Mouse (Mus musculus): ENCODE results near the gene Dnase1. TPM values are rescaled to one million over a fixed set of nuclear protein-coding genes. Genes with fewer than 3 reads are reported as not detected.

Gene Dnase1
- polyA plus RNA-seq, 1 experiment from 2014 or later: 6.5 TPM

GRCm38 (mm10) chr16:4030501-4030900 is 6.2 kb upstream of the Dnase1 start:
- ATAC-seq (replicated peaks; ENCODE audit: low FRiP score): no peak
- no peaks in the 10 kb centered on the region for H3K27me3 ChIP-seq
- H3K27ac ChIP-seq: peak overlapping the region; percentile 96
- H3K4me1 ChIP-seq: peaks cover 15% of the 10 kb centered on the region
- 90% methylated on average over 10 of the region's 10 CpGs for WGBS
- no peak overlapping the region for H3K9ac ChIP-seq
- no peaks in the 10 kb centered on the region; the same call in 1 of the 2 replicates for H3K9me3 ChIP-seq (replicated peaks)
- no peaks in the 10 kb centered on the region for H3K36me3 ChIP-seq
- H3K4me3 ChIP-seq (replicated peaks): no peak overlapping the region
- no peak overlapping the region for H3K4me2 ChIP-seq

GRCm38 (mm10) chr16:4031441-4032274 is 5.1 kb upstream of the Dnase1 start:
- Histone ChIP-seq H3K27me3 (no peaks in the 10 kb centered on the region), H3K27ac (peak overlapping the region; percentile 96), H3K9me3 (replicated peaks) (no peaks in the 10 kb centered on the region; the same call in 1 of the 2 replicates), H3K4me1 (peaks cover 15% of the 10 kb centered on the region), H3K4me2 (no peak overlapping the region), H3K4me3 (replicated peaks) (no peak overlapping the region), H3K9ac (no peak overlapping the region), H3K36me3 (peaks cover 4% of the 10 kb centered on the region)
- ATAC-seq (replicated peaks; ENCODE audit: low FRiP score): peak; percentile 70
- WGBS: 24% methylated on average over 4 of the region's 6 CpGs

- Histone ChIP-seq H3K4me3 (replicated peaks) (no peak overlapping the region), H3K4me1 (peaks cover 15% of the 10 kb centered on the region), H3K27ac (peak overlapping the region; percentile 48), H3K9me3 (replicated peaks) (no peaks in the 10 kb centered on the region; the same call in 1 of the 2 replicates), H3K4me2 (no peak overlapping the region), H3K36me3 (peaks cover 9% of the 10 kb centered on the region), H3K27me3 (no peaks in the 10 kb centered on the region), H3K9ac (no peak overlapping the region)
- WGBS: 73% methylated on average over 6 of the region's 6 CpGs
- no peak for ATAC-seq (replicated peaks; ENCODE audit: low FRiP score)
Observed at GRCm38 (mm10) chr16:4032341-4032748, 4.4 kb upstream of the Dnase1 start.

GRCm38 (mm10) chr16:4033971-4034370 is 2.8 kb upstream of the Dnase1 start:
- no peak overlapping the region for H3K4me3 ChIP-seq (replicated peaks)
- H3K36me3 ChIP-seq: peaks cover 26% of the 10 kb centered on the region
- no peaks in the 10 kb centered on the region for H3K27me3 ChIP-seq
- no peak overlapping the region for H3K4me2 ChIP-seq
- WGBS: 68% methylated on average over 5 of the region's 5 CpGs
- H3K27ac ChIP-seq: peak overlapping the region; percentile 28
- peaks cover 14% of the 10 kb centered on the region for H3K4me1 ChIP-seq
- no peak for ATAC-seq (replicated peaks; ENCODE audit: low FRiP score)
- no peak overlapping the region for H3K9ac ChIP-seq
- H3K9me3 ChIP-seq (replicated peaks): no peaks in the 10 kb centered on the region; the same call in 1 of the 2 replicates

- H3K27me3 ChIP-seq: no peaks in the 10 kb centered on the region
- no peaks in the 10 kb centered on the region; the same call in 1 of the 2 replicates for H3K9me3 ChIP-seq (replicated peaks)
- H3K9ac ChIP-seq: no peak overlapping the region
- 74% methylated on average over 3 of the region's 3 CpGs for WGBS
- no peak for ATAC-seq (replicated peaks; ENCODE audit: low FRiP score)
- no peak overlapping the region for H3K4me2 ChIP-seq
- no peak overlapping the region for H3K4me3 ChIP-seq (replicated peaks)
- H3K27ac ChIP-seq: peak overlapping the region; percentile 28; the same call in 1 of the 2 replicates
- peaks cover 12% of the 10 kb centered on the region for H3K4me1 ChIP-seq
- peaks cover 31% of the 10 kb centered on the region for H3K36me3 ChIP-seq
Observed at GRCm38 (mm10) chr16:4034476-4034875, 2.3 kb upstream of the Dnase1 start.

- H3K4me2 ChIP-seq: no peak overlapping the region
- no peak overlapping the region for H3K27ac ChIP-seq
- H3K9me3 ChIP-seq (replicated peaks): no peaks in the 10 kb centered on the region; the same call in 1 of the 2 replicates
- H3K4me3 ChIP-seq (replicated peaks): no peak overlapping the region
- no peak overlapping the region for H3K9ac ChIP-seq
- peaks cover under 1% of the 10 kb centered on the region; the same call in 1 of the 2 replicates for H3K4me1 ChIP-seq
- no peaks in the 10 kb centered on the region for H3K27me3 ChIP-seq
- no peak for ATAC-seq (replicated peaks; ENCODE audit: low FRiP score)
- 72% methylated on average over 2 of the region's 2 CpGs for WGBS
- peaks cover 42% of the 10 kb centered on the region for H3K36me3 ChIP-seq
Observed at GRCm38 (mm10) chr16:4035575-4035974, 1.2 kb upstream of the Dnase1 start.

GRCm38 (mm10) chr16:4037690-4038089 is 948 bp downstream of the Dnase1 start:
- H3K36me3 ChIP-seq: peaks cover 63% of the 10 kb centered on the region
- no peaks in the 10 kb centered on the region for H3K4me1 ChIP-seq
- no peak overlapping the region for H3K4me3 ChIP-seq (replicated peaks)
- WGBS: 91% methylated on average over 7 of the region's 7 CpGs
- no peak overlapping the region for H3K27ac ChIP-seq
- H3K27me3 ChIP-seq: no peaks in the 10 kb centered on the region
- H3K9ac ChIP-seq: no peak overlapping the region
- no peak for ATAC-seq (replicated peaks; ENCODE audit: low FRiP score)
- H3K4me2 ChIP-seq: no peak overlapping the region
- H3K9me3 ChIP-seq (replicated peaks): no peaks in the 10 kb centered on the region

- H3K4me1 ChIP-seq: no peaks in the 10 kb centered on the region
- H3K27me3 ChIP-seq: no peaks in the 10 kb centered on the region
- H3K36me3 ChIP-seq: peaks cover 86% of the 10 kb centered on the region
- H3K9me3 ChIP-seq (replicated peaks): no peaks in the 10 kb centered on the region
- no peak for ATAC-seq (replicated peaks; ENCODE audit: low FRiP score)
- H3K4me3 ChIP-seq (replicated peaks): no peak overlapping the region
- H3K27ac ChIP-seq: no peak overlapping the region
- no peak overlapping the region for H3K9ac ChIP-seq
- H3K4me2 ChIP-seq: no peak overlapping the region
- WGBS: 88% methylated on average over 5 of the region's 5 CpGs
Observed at GRCm38 (mm10) chr16:4040206-4040605, 3.5 kb downstream of the Dnase1 start.

GRCm38 (mm10) chr16:4041646-4042045 is 4.9 kb downstream of the Dnase1 start:
- no peak overlapping the region for H3K27ac ChIP-seq
- no peaks in the 10 kb centered on the region for H3K27me3 ChIP-seq
- no peak overlapping the region for H3K4me3 ChIP-seq (replicated peaks)
- peaks cover 96% of the 10 kb centered on the region for H3K36me3 ChIP-seq
- H3K4me2 ChIP-seq: no peak overlapping the region
- no peaks in the 10 kb centered on the region for H3K9me3 ChIP-seq (replicated peaks)
- no peak for ATAC-seq (replicated peaks; ENCODE audit: low FRiP score)
- no peaks in the 10 kb centered on the region for H3K4me1 ChIP-seq
- 92% methylated on average over 4 of the region's 4 CpGs for WGBS
- no peak overlapping the region for H3K9ac ChIP-seq

- Histone ChIP-seq H3K4me3 (replicated peaks) (no peak overlapping the region), H3K27me3 (no peaks in the 10 kb centered on the region), H3K36me3 (peaks cover 97% of the 10 kb centered on the region), H3K4me2 (no peak overlapping the region), H3K27ac (no peak overlapping the region), H3K9ac (no peak overlapping the region), H3K4me1 (no peaks in the 10 kb centered on the region), H3K9me3 (replicated peaks) (no peaks in the 10 kb centered on the region)
- 92% methylated on average over 2 of the region's 2 CpGs for WGBS
- no peak for ATAC-seq (replicated peaks; ENCODE audit: low FRiP score)
Observed at GRCm38 (mm10) chr16:4044093-4044492, 7.4 kb downstream of the Dnase1 start.

- Histone ChIP-seq H3K36me3 (peaks cover 97% of the 10 kb centered on the region), H3K9me3 (replicated peaks) (no peaks in the 10 kb centered on the region), H3K4me1 (no peaks in the 10 kb centered on the region), H3K27ac (no peak overlapping the region), H3K4me3 (replicated peaks) (no peak overlapping the region), H3K27me3 (no peaks in the 10 kb centered on the region), H3K4me2 (no peak overlapping the region), H3K9ac (no peak overlapping the region)
- 84% methylated on average over 4 of the region's 4 CpGs for WGBS
- ATAC-seq (replicated peaks; ENCODE audit: low FRiP score): peak; percentile 40; the same call in 1 of the 2 replicates
Observed at GRCm38 (mm10) chr16:4045524-4045923, 8.8 kb downstream of the Dnase1 start.

GRCm38 (mm10) chr16:4052601-4053000 is 15.9 kb downstream of the Dnase1 start:
- Histone ChIP-seq H3K9me3 (replicated peaks) (no peaks in the 10 kb centered on the region), H3K27ac (no peak overlapping the region), H3K4me3 (replicated peaks) (no peak overlapping the region), H3K4me2 (no peak overlapping the region), H3K4me1 (no peaks in the 10 kb centered on the region), H3K36me3 (peaks cover 95% of the 10 kb centered on the region), H3K27me3 (no peaks in the 10 kb centered on the region), H3K9ac (no peak overlapping the region)
- no peak for ATAC-seq (replicated peaks; ENCODE audit: low FRiP score)
- WGBS: 92% methylated on average over 4 of the region's 4 CpGs

Data from kidney, embryonic 15.5 days (tissue).